ENCODE assay signal across 15 mouse cellular contexts in genomic region chr16:74795360-74796302, GRCm38 (mm10).
DNase-seq lines count a peak whose midpoint lies in the region; ATAC-seq and TF ChIP-seq lines count a peak whose summit lies in the region.
"Had no signal": no experiment of that assay in that cellular context is flagged by ENCODE, and none has a peak within 500 bp of the region (broad histone marks: within the 10 kb centered on the region; RNA-seq: fewer than 3 reads in every experiment).

No protein-coding gene starts in this region.

- no peaks in the 10 kb centered on the region for H3K27me3 ChIP-seq in kidney, postnatal 0 days (ENCODE audit: insufficient read depth, low read length)
- no peaks in the 10 kb centered on the region for H3K27me3 ChIP-seq in neural tube, embryonic 12.5 days (replicated peaks)
- H3K27me3 ChIP-seq: embryonic facial prominence, embryonic 12.5 days had no signal

- H3K36me3 ChIP-seq in kidney, postnatal 0 days (ENCODE audit: insufficient read depth, low read length): no peaks in the 10 kb centered on the region
- H3K36me3 ChIP-seq in neural tube, embryonic 12.5 days: no peaks in the 10 kb centered on the region
- H3K36me3 ChIP-seq: embryonic facial prominence, embryonic 12.5 days; heart, embryonic 10.5 days had no signal

- no peak overlapping the region for H3K4me3 ChIP-seq in kidney, postnatal 0 days (replicated peaks; ENCODE audit: low read depth, low read length)
- no peak overlapping the region for H3K4me3 ChIP-seq in neural tube, embryonic 12.5 days
- no peak overlapping the region for H3K4me3 ChIP-seq in left cerebral cortex, adult 2 months
- H3K4me3 ChIP-seq: embryonic facial prominence, embryonic 12.5 days; heart, embryonic 10.5 days had no signal

- no peaks in the 10 kb centered on the region for H3K9me3 ChIP-seq in kidney, postnatal 0 days (replicated peaks; ENCODE audit: low read length)
- H3K9me3 ChIP-seq in neural tube, embryonic 12.5 days: no peaks in the 10 kb centered on the region
- H3K9me3 ChIP-seq: embryonic facial prominence, embryonic 12.5 days; heart, embryonic 10.5 days had no signal

- no peak overlapping the region for H3K4me2 ChIP-seq in kidney, postnatal 0 days (ENCODE audit: low read length)
- H3K4me2 ChIP-seq in neural tube, embryonic 12.5 days (replicated peaks): no peak overlapping the region
- H3K4me2 ChIP-seq: embryonic facial prominence, embryonic 12.5 days had no signal

- no peak overlapping the region for H3K9ac ChIP-seq in kidney, postnatal 0 days (ENCODE audit: low read depth, low read length)
- H3K9ac ChIP-seq in neural tube, embryonic 12.5 days: no peak overlapping the region
- H3K9ac ChIP-seq: embryonic facial prominence, embryonic 12.5 days had no signal

- WGBS in kidney, postnatal 0 days: 32% methylated on average over 5 of the region's 5 CpGs
- WGBS in neural tube, embryonic 12.5 days: 27% methylated on average over 5 of the region's 5 CpGs

- intact Hi-C loops in left cerebral cortex, adult 2 months (cut with DNase I): no loop called here

- no peak for TF ChIP-seq CTCF in kidney, postnatal 0 days (IDR thresholded peaks at IDR 0.05; ENCODE audit: low read depth)
- TF ChIP-seq CTCF in left cerebral cortex, adult 2 months (IDR thresholded peaks at IDR 0.05): no peak

- peak; percentile 11 for DNase-seq in kidney, postnatal 0 days (ENCODE audit: low spot score)
- no peak for DNase-seq in kidney, postnatal 10 days
- DNase-seq in embryo, embryonic 11.5 days (ENCODE audit: low read depth, low spot score): peak; percentile 41
- peak; percentile 84 for DNase-seq in forelimb bud, embryonic 11.5 days (ENCODE audit: low read depth, low spot score)
- no peak for DNase-seq in left cerebral cortex, adult 2 months (ENCODE audit: extremely low spot score in 1 of 2, low spot score in 2 of 2)
- no peak for DNase-seq in right cerebral cortex, postnatal 14 days
- DNase-seq: adrenal gland, postnatal 10 days; cerebellum, adult 8-10 months; gastrocnemius, postnatal 36 days; heart, postnatal 14 days; layer of hippocampus, postnatal 36 days had no signal

- no peak overlapping the region for H3K27ac ChIP-seq in kidney, postnatal 0 days
- H3K27ac ChIP-seq in neural tube, embryonic 12.5 days: no peak overlapping the region
- no peak overlapping the region for H3K27ac ChIP-seq in left cerebral cortex, adult 2 months
- H3K27ac ChIP-seq: embryonic facial prominence, embryonic 12.5 days; heart, embryonic 10.5 days had no signal

- H3K4me1 ChIP-seq in kidney, postnatal 0 days (replicated peaks; ENCODE audit: insufficient read depth, low read length): no peaks in the 10 kb centered on the region
- peaks cover 3% of the 10 kb centered on the region for H3K4me1 ChIP-seq in neural tube, embryonic 12.5 days
- H3K4me1 ChIP-seq: heart, embryonic 10.5 days had no signal

- no peak for ATAC-seq in kidney, postnatal 0 days (replicated peaks; ENCODE audit: low FRiP score, low read depth)
- peak; percentile 70; the same call in 1 of the 2 replicates for ATAC-seq in neural tube, embryonic 12.5 days (ENCODE audit: low FRiP score, low read depth)
- ATAC-seq: CD4-positive, CD25-positive, alpha-beta regulatory T cell, adult 4 months had no signal

Comparison
In these comparisons a context has a peak if more than half of its experiments do, and no peak if none do; other contexts are left out.
1. DNase-seq: peak in kidney, postnatal 0 days (single experiment), embryo, embryonic 11.5 days (single experiment) and forelimb bud, embryonic 11.5 days (single experiment); none in kidney, postnatal 10 days (single experiment), left cerebral cortex, adult 2 months (0 of 2) and right cerebral cortex, postnatal 14 days (single experiment).